Mouse (Mus musculus) thymus, postnatal 36 days (tissue): ENCODE results near the gene Atl1.

Experiments
- DNase-seq, 2 experiments: peaks; one replicate each; pipeline ENCODE4 v3.0.0; 2022; ENCODE audit warnings: mixed read lengths in 2 of 2

The Atl1 gene

GRCm38 (mm10) chr12:69947502-69947901 is 55.1 kb downstream of the Atl1 start:
- no peak for DNase-seq

GRCm38 (mm10) chr12:69957378-69957777 is 65.0 kb downstream of the Atl1 start:
- DNase-seq, result no peak

GRCm38 (mm10) chr12:69962468-69962867 is 70.1 kb downstream of the Atl1 start:
- DNase-seq, result peak; percentile 70 to 72

GRCm38 (mm10) chr12:69963141-69963540 is 70.7 kb downstream of the Atl1 start:
- DNase-seq, result peak in 1 of 2 experiments; percentile 31

- DNase-seq, result no peak
Observed at GRCm38 (mm10) chr12:69965644-69966043, 73.2 kb downstream of the Atl1 start.

GRCm38 (mm10) chr12:69966071-69966470 is 73.7 kb downstream of the Atl1 start:
- no peak for DNase-seq

GRCm38 (mm10) chr12:69967112-69967511 is 74.7 kb downstream of the Atl1 start:
- no peak for DNase-seq

GRCm38 (mm10) chr12:69968154-69968553 is 75.7 kb downstream of the Atl1 start:
- no peak for DNase-seq

GRCm38 (mm10) chr12:69973666-69974065 is 81.3 kb downstream of the Atl1 start:
- no peak for DNase-seq

- no peak for DNase-seq
Observed at GRCm38 (mm10) chr12:69976688-69977087, 84.3 kb downstream of the Atl1 start.

GRCm38 (mm10) chr12:69977376-69977998 is 85.1 kb downstream of the Atl1 start:
- no peak for DNase-seq

- DNase-seq, result peak; percentile 41 to 47
Observed at GRCm38 (mm10) chr12:69982874-69983273, 90.5 kb downstream of the Atl1 start.

GRCm38 (mm10) chr12:69985546-69985945 is 93.1 kb downstream of the Atl1 start:
- no peak for DNase-seq

GRCm38 (mm10) chr12:69986241-69986762 is 93.9 kb downstream of the Atl1 start:
- peak in 1 of 2 experiments; percentile 38 for DNase-seq

- DNase-seq, result peak; percentile 75 to 76
Observed at GRCm38 (mm10) chr12:69986786-69987497, 94.5 kb downstream of the Atl1 start, which contains the start of gene Sav1. TSS of gene Sav1 (minus strand) at chr12:69987002.

- no peak for DNase-seq
Observed at GRCm38 (mm10) chr12:69995382-69995781, 103.0 kb downstream of the Atl1 start.

- DNase-seq, result no peak
Observed at GRCm38 (mm10) chr12:69998186-69998983, 106.0 kb downstream of the Atl1 start.

- no peak for DNase-seq
Observed at GRCm38 (mm10) chr12:70005103-70005502, 112.7 kb downstream of the Atl1 start.

- no peak for DNase-seq
Observed at GRCm38 (mm10) chr12:70010356-70010755, 117.9 kb downstream of the Atl1 start.

- DNase-seq, result no peak
Observed at GRCm38 (mm10) chr12:70011681-70012080, 119.3 kb downstream of the Atl1 start.

- DNase-seq, result no peak
Observed at GRCm38 (mm10) chr12:70015936-70016335, 123.5 kb downstream of the Atl1 start.
